Mouse (Mus musculus): Measurements from ENCODE around the gene Crebrf. TPM values are rescaled to one million over a fixed set of nuclear protein-coding genes. Genes with fewer than 3 reads are reported as not detected.

The Crebrf gene
- polyA plus RNA-seq, 1 experiment from 2014 or later, result 11.4 TPM

DNA sequence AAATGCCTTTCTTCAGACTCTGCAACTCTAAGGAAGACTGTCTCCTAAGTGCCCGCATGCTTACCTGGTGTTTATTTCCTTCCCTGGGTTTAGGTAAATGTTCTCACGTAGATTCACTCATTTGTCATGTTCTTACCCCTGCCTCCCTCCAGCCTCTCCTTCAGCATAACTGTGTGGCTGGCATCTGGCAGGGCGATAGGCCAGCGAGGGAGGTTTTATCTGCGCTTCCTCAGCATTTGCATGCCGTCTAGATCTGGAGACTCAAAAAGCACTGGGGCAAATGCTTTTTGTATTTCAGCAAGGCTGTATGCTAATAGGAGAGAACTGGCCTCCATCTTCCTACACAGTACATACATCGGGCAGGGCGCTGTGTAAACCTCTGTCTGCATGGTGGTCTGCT, 69.1 kb downstream of the Crebrf start:
- Histone ChIP-seq H3K4me2 (replicated peaks) (no peak overlapping the region), H3K4me1 (peaks cover 6% of the 10 kb centered on the region), H3K9me3 (no peaks in the 10 kb centered on the region), H3K27ac (replicated peaks) (no peak overlapping the region), H3K27me3 (0 out of 2 replicates have a peak, but pooled peaks cover 6% of the 10 kb centered on the region), H3K4me3 (no peak overlapping the region), H3K36me3 (peaks cover 53% of the 10 kb centered on the region), H3K9ac (replicated peaks) (no peak overlapping the region)
- ATAC-seq (ENCODE audit: low FRiP score, low read depth), result no peak
- WGBS, result 96% methylated on average over 8 of the region's 8 CpGs

GRCm38 (mm10) chr17:26786586-26786985, 71.1 kb downstream of the Crebrf start:
- Histone ChIP-seq H3K4me1 (peaks cover 4% of the 10 kb centered on the region), H3K27me3 (no peaks in the 10 kb centered on the region), H3K36me3 (peaks cover 72% of the 10 kb centered on the region), H3K27ac (replicated peaks) (no peak overlapping the region), H3K4me3 (no peak overlapping the region), H3K9me3 (no peaks in the 10 kb centered on the region), H3K4me2 (replicated peaks) (no peak overlapping the region), H3K9ac (replicated peaks) (no peak overlapping the region)
- ATAC-seq (ENCODE audit: low FRiP score, low read depth), result no peak
- 93% methylated on average over 7 of the region's 7 CpGs for WGBS

GRCm38 (mm10) chr17:26788986-26789385, 73.5 kb downstream of the Crebrf start:
- H3K4me2 ChIP-seq (replicated peaks), result no peak overlapping the region
- no peaks in the 10 kb centered on the region for H3K27me3 ChIP-seq
- H3K27ac ChIP-seq (replicated peaks), result no peak overlapping the region
- no peaks in the 10 kb centered on the region for H3K4me1 ChIP-seq
- no peaks in the 10 kb centered on the region for H3K9me3 ChIP-seq
- H3K9ac ChIP-seq (replicated peaks), result no peak overlapping the region
- 95% methylated on average over 8 of the region's 8 CpGs for WGBS
- peaks cover 85% of the 10 kb centered on the region for H3K36me3 ChIP-seq
- ATAC-seq (ENCODE audit: low FRiP score, low read depth), result no peak
- H3K4me3 ChIP-seq, result no peak overlapping the region

- Histone ChIP-seq H3K4me3 (no peak overlapping the region), H3K9ac (replicated peaks) (no peak overlapping the region), H3K4me1 (no peaks in the 10 kb centered on the region), H3K27ac (replicated peaks) (no peak overlapping the region), H3K27me3 (no peaks in the 10 kb centered on the region), H3K4me2 (replicated peaks) (no peak overlapping the region), H3K36me3 (peaks cover 78% of the 10 kb centered on the region), H3K9me3 (no peaks in the 10 kb centered on the region)
- 90% methylated on average over 8 of the region's 8 CpGs for WGBS
- ATAC-seq (ENCODE audit: low FRiP score, low read depth), result no peak
Observed at GRCm38 (mm10) chr17:26789460-26790268, 74.2 kb downstream of the Crebrf start.

DNA sequence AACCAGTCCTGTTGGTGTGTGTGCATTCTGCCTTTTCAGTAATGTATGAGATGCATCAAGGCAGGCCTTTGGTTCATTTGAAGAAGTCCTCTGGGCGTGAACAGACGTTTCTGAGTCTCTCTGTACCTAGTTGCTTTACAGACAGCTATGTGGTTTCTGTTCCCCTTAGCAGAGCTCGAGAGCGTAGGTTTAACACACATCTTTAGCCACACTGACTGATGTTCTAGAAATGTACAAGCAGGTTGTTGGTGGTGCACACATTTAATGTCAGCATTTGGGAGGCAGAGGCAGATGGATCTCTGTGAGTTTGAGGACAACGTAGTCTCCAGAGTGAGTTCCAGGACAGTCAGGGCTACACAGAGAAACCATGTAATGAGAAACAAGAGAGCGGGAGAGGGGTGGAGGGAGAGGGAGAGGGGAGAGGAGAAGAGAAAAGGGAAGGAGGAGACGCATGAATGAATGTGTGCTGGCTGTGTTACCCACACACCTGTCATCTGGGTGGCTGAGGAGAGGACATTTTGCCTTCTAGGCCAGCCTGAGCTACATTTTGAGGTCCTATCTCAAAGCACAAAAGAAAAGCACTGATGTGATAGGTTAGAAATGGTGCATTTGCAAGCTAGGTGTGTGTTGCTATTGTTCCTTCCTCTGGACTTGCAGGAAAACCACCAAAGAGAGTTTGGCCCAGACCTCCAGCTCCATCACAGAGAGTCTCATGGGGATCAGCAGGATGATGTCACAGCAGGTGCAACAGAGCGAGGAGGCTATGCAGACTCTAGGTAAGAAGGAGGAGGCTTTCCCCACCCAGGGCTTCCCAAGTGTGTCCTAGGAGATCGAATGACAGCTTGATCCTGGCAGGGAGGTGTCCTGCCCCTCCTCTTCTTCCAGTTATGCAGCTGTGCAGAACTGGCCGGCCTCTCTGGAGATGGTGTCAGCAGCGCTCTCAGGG, 75.1 kb downstream of the Crebrf start:
- Histone ChIP-seq H3K9ac (replicated peaks) (no peak overlapping the region), H3K36me3 (peaks cover 69% of the 10 kb centered on the region), H3K27me3 (no peaks in the 10 kb centered on the region), H3K4me2 (replicated peaks) (no peak overlapping the region), H3K9me3 (no peaks in the 10 kb centered on the region), H3K4me1 (no peaks in the 10 kb centered on the region), H3K27ac (replicated peaks) (no peak overlapping the region), H3K4me3 (no peak overlapping the region)
- ATAC-seq (ENCODE audit: low FRiP score, low read depth), result no peak
- WGBS, result 92% methylated on average over 11 of the region's 11 CpGs

GRCm38 (mm10) chr17:26791580-26791979, 76.1 kb downstream of the Crebrf start:
- Histone ChIP-seq H3K36me3 (peaks cover 63% of the 10 kb centered on the region), H3K27ac (replicated peaks) (no peak overlapping the region), H3K27me3 (no peaks in the 10 kb centered on the region), H3K4me2 (replicated peaks) (no peak overlapping the region), H3K9ac (replicated peaks) (no peak overlapping the region), H3K4me1 (no peaks in the 10 kb centered on the region), H3K4me3 (no peak overlapping the region), H3K9me3 (no peaks in the 10 kb centered on the region)
- no peak for ATAC-seq (ENCODE audit: low FRiP score, low read depth)
- WGBS, result 95% methylated on average over 7 of the region's 7 CpGs

DNA sequence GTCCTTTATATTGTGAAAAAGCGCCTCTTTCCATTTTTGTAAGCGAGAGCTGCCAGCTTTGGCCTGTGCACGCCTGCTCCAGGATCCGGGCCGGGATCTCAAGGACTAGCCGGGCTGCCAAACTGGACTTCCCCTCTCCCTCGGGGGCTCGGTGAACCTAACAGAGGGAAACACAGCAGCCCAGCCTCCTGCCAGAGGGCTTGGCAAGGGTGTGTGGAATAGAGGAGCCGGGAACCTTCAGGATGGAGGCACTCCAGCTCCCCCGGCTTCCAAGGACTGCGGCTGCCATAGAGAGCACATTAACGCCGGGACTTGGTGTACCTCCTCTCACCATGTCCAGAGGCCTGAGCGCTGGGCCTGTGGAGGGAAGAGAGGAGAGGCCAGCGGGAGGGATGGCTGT, 76.6 kb downstream of the Crebrf start:
- H3K27me3 ChIP-seq, result no peaks in the 10 kb centered on the region
- H3K9me3 ChIP-seq, result no peaks in the 10 kb centered on the region
- H3K4me3 ChIP-seq, result no peak overlapping the region
- H3K27ac ChIP-seq (replicated peaks), result no peak overlapping the region
- no peak overlapping the region for H3K4me2 ChIP-seq (replicated peaks)
- WGBS, result 92% methylated on average over 15 of the region's 15 CpGs
- no peak for ATAC-seq (ENCODE audit: low FRiP score, low read depth)
- no peak overlapping the region for H3K9ac ChIP-seq (replicated peaks)
- H3K4me1 ChIP-seq, result no peaks in the 10 kb centered on the region
- H3K36me3 ChIP-seq, result peaks cover 58% of the 10 kb centered on the region

- Histone ChIP-seq H3K9me3 (no peaks in the 10 kb centered on the region), H3K27me3 (no peaks in the 10 kb centered on the region), H3K4me2 (replicated peaks) (no peak overlapping the region), H3K27ac (replicated peaks) (no peak overlapping the region), H3K4me3 (no peak overlapping the region), H3K36me3 (peaks cover 53% of the 10 kb centered on the region), H3K4me1 (no peaks in the 10 kb centered on the region), H3K9ac (replicated peaks) (no peak overlapping the region)
- 88% methylated on average over 5 of the region's 5 CpGs for WGBS
- ATAC-seq (ENCODE audit: low FRiP score, low read depth), result no peak
Observed at GRCm38 (mm10) chr17:26793068-26793765, 77.8 kb downstream of the Crebrf start.

GRCm38 (mm10) chr17:26794744-26795143, 79.3 kb downstream of the Crebrf start:
- no peak for ATAC-seq (ENCODE audit: low FRiP score, low read depth)
- Histone ChIP-seq H3K36me3 (peaks cover 39% of the 10 kb centered on the region), H3K9me3 (no peaks in the 10 kb centered on the region), H3K27ac (replicated peaks) (no peak overlapping the region), H3K27me3 (no peaks in the 10 kb centered on the region), H3K4me1 (no peaks in the 10 kb centered on the region), H3K4me3 (no peak overlapping the region), H3K9ac (replicated peaks) (no peak overlapping the region), H3K4me2 (replicated peaks) (no peak overlapping the region)
- WGBS, result 23% methylated on average over 3 of the region's 3 CpGs

DNA sequence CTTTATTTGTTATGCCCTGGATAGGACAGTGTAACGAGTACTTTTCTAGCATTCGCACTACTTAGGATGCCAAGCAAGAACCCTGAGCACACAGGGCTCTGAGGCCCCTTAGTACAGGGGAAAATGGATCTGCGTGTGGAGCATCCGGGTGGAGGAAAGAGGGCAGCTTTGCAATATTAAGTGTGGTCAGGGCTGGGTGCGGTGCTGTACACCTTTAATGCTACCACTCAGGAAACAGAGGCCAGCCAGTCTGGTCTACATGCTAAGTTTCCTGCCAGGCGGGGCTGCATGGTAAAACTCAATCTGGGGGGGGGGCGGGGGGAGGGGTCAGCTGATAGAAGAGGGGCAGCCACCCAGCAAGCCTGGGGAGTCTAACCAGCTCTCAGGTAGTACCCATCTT, 79.9 kb downstream of the Crebrf start:
- 84% methylated on average over 6 of the region's 7 CpGs for whole genome bisulfite sequencing
- Histone ChIP-seq H3K4me2 (replicated peaks) (no peak overlapping the region), H3K9me3 (no peaks in the 10 kb centered on the region), H3K27ac (replicated peaks) (no peak overlapping the region), H3K36me3 (peaks cover 33% of the 10 kb centered on the region), H3K27me3 (no peaks in the 10 kb centered on the region), H3K4me3 (no peak overlapping the region), H3K9ac (replicated peaks) (no peak overlapping the region), H3K4me1 (no peaks in the 10 kb centered on the region)
- ATAC-seq (ENCODE audit: low FRiP score, low read depth), result no peak

- 72% methylated on average over 6 of the region's 6 CpGs for WGBS
- H3K27ac ChIP-seq (replicated peaks), result no peak overlapping the region
- no peak overlapping the region for H3K4me3 ChIP-seq
- H3K36me3 ChIP-seq, result peaks cover 11% of the 10 kb centered on the region
- H3K27me3 ChIP-seq, result no peaks in the 10 kb centered on the region
- no peak overlapping the region for H3K4me2 ChIP-seq (replicated peaks)
- no peak for ATAC-seq (ENCODE audit: low FRiP score, low read depth)
- no peaks in the 10 kb centered on the region for H3K9me3 ChIP-seq
- no peak overlapping the region for H3K9ac ChIP-seq (replicated peaks)
- no peaks in the 10 kb centered on the region for H3K4me1 ChIP-seq
Observed at GRCm38 (mm10) chr17:26797379-26798128, 82.1 kb downstream of the Crebrf start.
